Mouse (Mus musculus) v-Abl transformed pro-B cells (cell line): ENCODE results near the gene Sema4f.

ENCODE experiments used
- in situ Hi-C, 2 experiments: fragments of 400-800 bp; cut with MboI; formaldehyde crosslinking; loops; one replicate each; pipeline ENCODE4 v1.15.1; 2025; ENCODE audit not compliant: unreplicated experiment in 2 of 2

Sema4f gene

GRCm38 (mm10) chr6:82939167-82939912, at the start of gene Sema4f:
TSS of gene Sema4f (minus strand) at chr6:82939769.
- in situ Hi-C loops, result no loop called here

- in situ Hi-C loops, result no loop called here
Measured at GRCm38 (mm10) chr6:82987411-82987971, 47.9 kb upstream of the Sema4f start.

GRCm38 (mm10) chr6:82971031-82971430, 31.5 kb upstream of the Sema4f start:
- in situ Hi-C loops, result loop anchor here (5.0 to 10.0 kb wide), 4 partner anchors 49 to 999 kb away; no protein-coding TSS in a partner anchor

GRCm38 (mm10) chr6:82969249-82970084, 29.9 kb upstream of the Sema4f start:
- in situ Hi-C loops, result loop anchor here (5.0 to 10.0 kb wide), 4 partner anchors 47 to 997 kb away; no protein-coding TSS in a partner anchor

GRCm38 (mm10) chr6:82961664-82962063, 22.1 kb upstream of the Sema4f start:
- in situ Hi-C loops, result no loop called here

GRCm38 (mm10) chr6:82956553-82957251, 17.1 kb upstream of the Sema4f start:
- in situ Hi-C loops, result no loop called here

- in situ Hi-C loops, result no loop called here
Measured at GRCm38 (mm10) chr6:82946651-82947050, 7.1 kb upstream of the Sema4f start, which contains the start of gene M1ap. TSS of gene M1ap (plus strand) at chr6:82946902.

GRCm38 (mm10) chr6:82945750-82946149, 6.2 kb upstream of the Sema4f start:
- in situ Hi-C loops, result no loop called here

GRCm38 (mm10) chr6:82940765-82941164, 1.2 kb upstream of the Sema4f start:
- in situ Hi-C loops, result no loop called here

- in situ Hi-C loops, result no loop called here
Measured at GRCm38 (mm10) chr6:82934616-82935230, 4.8 kb downstream of the Sema4f start.

GRCm38 (mm10) chr6:82927617-82928016, 12.0 kb downstream of the Sema4f start:
- in situ Hi-C loops, result no loop called here

GRCm38 (mm10) chr6:82926528-82926927, 13.0 kb downstream of the Sema4f start:
- in situ Hi-C loops, result no loop called here

GRCm38 (mm10) chr6:82926106-82926505, 13.5 kb downstream of the Sema4f start:
- in situ Hi-C loops, result no loop called here

GRCm38 (mm10) chr6:82925005-82925404, 14.6 kb downstream of the Sema4f start:
- in situ Hi-C loops, result no loop called here

- in situ Hi-C loops, result loop anchor here in 1 of 2 experiments (5.0 kb wide), 2 partner anchors 51 to 356 kb away; no protein-coding TSS in a partner anchor
Measured at GRCm38 (mm10) chr6:82921426-82922224, 17.9 kb downstream of the Sema4f start.

GRCm38 (mm10) chr6:82919520-82919919, 20.0 kb downstream of the Sema4f start:
- in situ Hi-C loops, result loop anchor here (10.0 kb wide), 2 partner anchors 185 to 255 kb away; partner anchors contain the start of genes Ccdc142 (in 1 of the 2), Gm42688 (in 1 of the 2) and Mrpl53 (in 1 of the 2)

GRCm38 (mm10) chr6:82918371-82918770, 21.2 kb downstream of the Sema4f start:
- in situ Hi-C loops, result loop anchor here (10.0 kb wide), 2 partner anchors 186 to 256 kb away; partner anchors contain the start of genes Ccdc142 (in 1 of the 2), Gm42688 (in 1 of the 2) and Mrpl53 (in 1 of the 2)

- in situ Hi-C loops, result loop anchor here (10.0 kb wide), 2 partner anchors 187 to 257 kb away; partner anchors contain the start of genes Ccdc142 (in 1 of the 2), Gm42688 (in 1 of the 2) and Mrpl53 (in 1 of the 2)
Measured at GRCm38 (mm10) chr6:82917778-82918129, 21.8 kb downstream of the Sema4f start.
